Mouse (Mus musculus): Measurements from ENCODE around the gene Xbp1.

Gene Xbp1

GRCm38 (mm10) chr11:5562625-5563268 lies 42.3 kb downstream of the Xbp1 start:
- in situ Hi-C loops (cut with MboI; ENCODE audit: unreplicated experiment in 2 of 2), result loop anchor here in 1 of 2 experiments (10.0 kb wide), 1 partner anchor 52 kb away; no protein-coding TSS in a partner anchor

GRCm38 (mm10) chr11:5563898-5564297 lies 43.4 kb downstream of the Xbp1 start:
- in situ Hi-C loops (cut with MboI; ENCODE audit: unreplicated experiment in 2 of 2), result loop anchor here in 1 of 2 experiments (10.0 kb wide), 1 partner anchor 51 kb away; no protein-coding TSS in a partner anchor

GRCm38 (mm10) chr11:5565596-5565995 lies 45.1 kb downstream of the Xbp1 start:
- in situ Hi-C loops (cut with MboI; ENCODE audit: unreplicated experiment in 2 of 2), result loop anchor here (5.0 to 10.0 kb wide), 2 partner anchors 37 to 49 kb away; no protein-coding TSS in a partner anchor

GRCm38 (mm10) chr11:5566506-5566905 lies 46.0 kb downstream of the Xbp1 start:
- in situ Hi-C loops (cut with MboI; ENCODE audit: unreplicated experiment in 2 of 2), result loop anchor here (5.0 to 10.0 kb wide), 2 partner anchors 36 to 48 kb away; no protein-coding TSS in a partner anchor

GRCm38 (mm10) chr11:5567654-5568053 lies 47.2 kb downstream of the Xbp1 start:
- in situ Hi-C loops (cut with MboI; ENCODE audit: unreplicated experiment in 2 of 2), result loop anchor here (5.0 to 10.0 kb wide), 2 partner anchors 35 to 47 kb away; no protein-coding TSS in a partner anchor

- in situ Hi-C loops (cut with MboI; ENCODE audit: unreplicated experiment in 2 of 2), result loop anchor here (5.0 to 10.0 kb wide), 2 partner anchors 34 to 47 kb away; no protein-coding TSS in a partner anchor
Measured at GRCm38 (mm10) chr11:5568082-5568481, 47.6 kb downstream of the Xbp1 start.

GRCm38 (mm10) chr11:5569474-5569873 lies 49.0 kb downstream of the Xbp1 start, which contains the start of gene Ankrd36:
Gene Ankrd36, plus strand, starts transcription at chr11:5569684.
- in situ Hi-C loops (cut with MboI; ENCODE audit: unreplicated experiment in 2 of 2), result loop anchor here (5.0 to 10.0 kb wide), 2 partner anchors 33 to 45 kb away; no protein-coding TSS in a partner anchor

GRCm38 (mm10) chr11:5571856-5572255 lies 51.4 kb downstream of the Xbp1 start:
- in situ Hi-C loops (cut with MboI; ENCODE audit: unreplicated experiment in 2 of 2), result no loop called here

GRCm38 (mm10) chr11:5573821-5574220 lies 53.4 kb downstream of the Xbp1 start:
- in situ Hi-C loops (cut with MboI; ENCODE audit: unreplicated experiment in 2 of 2), result no loop called here

- in situ Hi-C loops (cut with MboI; ENCODE audit: unreplicated experiment in 2 of 2), result loop anchor here in 1 of 2 experiments (25.0 kb wide), 1 partner anchor 637 kb away; the partner anchor contains the start of genes A730071L15Rik and Nudcd3
Measured at GRCm38 (mm10) chr11:5575046-5575445, 54.6 kb downstream of the Xbp1 start.
